Mouse (Mus musculus) gastrocnemius, postnatal 4 days (tissue): ENCODE measurements around the gene Krt222. TPM values are rescaled to one million over a fixed set of nuclear protein-coding genes. Genes with fewer than 3 reads are reported as not detected.
"Not testable (repeated sequence)": the region's sequence is repeated elsewhere in the genome, so short reads cannot be mapped to it uniquely, and the experiment has no call there.

Experiments
- DNase-seq, 2 experiments: peaks; one replicate each; pipeline ENCODE4 v3.0.0; 2021 to 2022; ENCODE audit warnings: low spot score in 2 of 2, mixed read lengths in 2 of 2
- long read RNA-seq, 2 experiments: library from polyadenylated mRNA; stranded (forward); transcript quantifications; one replicate each; pipeline ENCODE4 v2.0.0; 2021
- total RNA-seq, 2 experiments: library from RNA; stranded (reverse); gene quantifications; 2 replicates each; pipeline ENCODE4 v1.2.3; 2021

Gene Krt222
- total RNA-seq = 1 to 10 TPM; 2.0 to 2.6 TPM
- long read RNA-seq, experiment 1, partial matches to known transcripts = 0 of 6 reads
- long read RNA-seq, experiment 1, other reads (novel, unspliced or antisense) = 2 of 6 reads
- long read RNA-seq, experiment 2, partial matches to known transcripts = 0 of 3 reads
- long read RNA-seq, experiment 2, other reads (novel, unspliced or antisense) = 0 of 3 reads

DNA sequence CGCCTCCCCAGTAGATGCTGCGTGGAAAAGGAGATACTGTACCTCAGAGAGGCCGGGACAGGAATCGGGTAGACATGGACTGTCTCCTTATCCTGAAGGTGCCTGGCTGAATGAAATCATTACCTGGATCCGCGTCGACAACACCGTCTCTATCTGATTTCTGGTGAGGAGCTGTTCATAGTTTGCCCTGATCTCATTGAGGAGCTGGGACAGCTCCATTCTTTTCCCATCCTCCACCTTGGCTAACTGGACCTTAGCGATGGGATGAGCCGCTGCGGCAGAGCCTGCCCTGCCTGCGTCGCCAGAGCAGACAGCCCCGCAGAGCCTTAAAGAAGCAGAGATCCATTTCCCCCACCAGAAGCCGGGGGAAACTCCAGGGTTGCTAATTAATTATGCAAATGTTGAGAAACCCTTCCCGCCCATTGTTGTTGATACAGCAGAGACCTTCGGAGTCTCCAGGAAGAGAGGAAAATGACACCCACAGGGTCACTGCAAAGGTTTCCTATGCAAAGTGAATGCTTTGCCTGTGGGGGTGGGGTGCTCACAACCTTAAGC lies at the start of gene Krt222:
TSS of gene Krt222 (minus strand) at position 266 of the 555 bp plus-strand sequence.
- DNase-seq = no peak

DNA sequence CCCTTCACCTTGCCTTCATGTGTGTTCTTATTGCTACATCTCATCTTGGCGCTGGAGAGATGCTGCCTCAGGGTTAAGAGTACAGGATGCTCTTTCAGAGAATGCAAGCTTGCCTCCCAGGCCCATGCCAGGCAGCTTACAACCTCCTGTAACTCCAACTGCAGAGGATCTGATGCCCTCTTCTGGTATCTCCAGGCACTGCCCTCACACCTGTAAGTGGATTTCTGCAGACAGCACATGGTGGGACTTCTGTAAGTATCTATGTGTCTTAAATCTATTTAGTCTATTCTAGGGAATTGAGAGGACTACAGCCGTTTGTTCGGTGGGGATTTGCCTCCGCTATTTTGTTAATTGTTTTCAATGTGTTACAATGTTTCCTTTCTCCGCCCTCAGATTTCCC lies 49.0 kb upstream of the Krt222 start:
- DNase-seq = peak in 1 of 2 experiments; percentile 20

DNA sequence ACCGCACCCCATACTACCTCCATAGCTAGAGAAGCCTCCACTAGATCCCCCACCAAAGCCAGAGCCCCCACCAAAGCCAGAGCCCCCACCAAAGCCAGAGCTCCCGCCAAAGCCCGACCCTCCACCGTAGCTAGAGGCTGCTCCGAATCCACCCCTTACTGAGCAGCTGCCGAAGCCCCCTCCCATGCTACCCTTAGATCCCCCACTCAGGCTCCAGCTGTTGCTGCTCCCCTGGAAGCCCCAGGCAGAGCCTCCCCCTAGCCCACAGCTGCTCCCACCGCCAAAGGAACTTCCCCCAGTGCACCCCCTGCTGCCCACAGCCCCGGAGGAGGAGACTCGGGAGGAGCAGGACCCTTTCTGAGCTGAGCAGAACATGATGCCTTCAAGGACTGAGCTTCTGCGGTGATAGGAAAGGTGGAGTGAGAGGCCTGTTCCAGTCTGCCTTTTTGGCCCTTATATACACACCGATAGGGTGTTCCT lies 41.0 kb upstream of the Krt222 start, which contains the start of gene Krt24:
TSS of gene Krt24 (minus strand) at position 430 of the 480 bp plus-strand sequence.
- DNase-seq = no peak

DNA sequence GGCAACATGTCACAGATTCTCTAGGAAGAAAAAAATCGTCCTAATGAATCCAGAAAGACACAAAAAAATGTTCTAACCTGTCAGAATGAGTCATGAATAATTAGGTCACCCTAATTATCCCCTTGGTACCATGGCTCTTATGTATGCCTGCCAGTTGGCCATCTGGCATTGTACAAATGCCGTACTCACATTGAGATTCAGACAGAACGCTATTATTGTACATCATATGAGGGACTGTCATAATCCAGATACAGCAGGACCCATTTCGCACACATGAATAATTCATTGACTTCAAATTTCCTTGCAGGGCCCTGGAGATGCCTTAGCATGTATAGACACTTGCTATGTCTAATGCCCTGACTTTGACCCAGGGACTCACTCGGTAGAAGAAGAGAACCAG lies 40.1 kb upstream of the Krt222 start:
- no peak for DNase-seq

DNA sequence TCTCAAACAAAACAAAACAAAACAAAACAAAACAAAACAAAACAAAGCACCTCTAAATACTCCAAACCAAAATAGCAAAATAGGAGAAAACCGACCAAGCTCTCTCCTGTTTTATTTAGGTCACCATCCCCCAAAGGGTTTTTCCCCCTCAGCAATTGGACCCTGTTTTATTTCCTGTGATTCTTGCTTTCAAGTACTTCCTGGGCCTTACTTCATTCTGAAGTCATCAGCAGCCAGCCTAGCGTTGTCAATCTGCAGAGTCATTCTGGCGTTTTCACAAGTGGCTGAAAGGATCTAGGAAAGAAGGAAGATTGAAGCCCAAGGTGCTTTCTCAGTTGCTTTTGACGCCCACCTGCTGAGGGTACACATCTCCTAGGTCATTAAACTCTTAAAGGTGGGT lies 39.4 kb upstream of the Krt222 start:
- DNase-seq = no peak

DNA sequence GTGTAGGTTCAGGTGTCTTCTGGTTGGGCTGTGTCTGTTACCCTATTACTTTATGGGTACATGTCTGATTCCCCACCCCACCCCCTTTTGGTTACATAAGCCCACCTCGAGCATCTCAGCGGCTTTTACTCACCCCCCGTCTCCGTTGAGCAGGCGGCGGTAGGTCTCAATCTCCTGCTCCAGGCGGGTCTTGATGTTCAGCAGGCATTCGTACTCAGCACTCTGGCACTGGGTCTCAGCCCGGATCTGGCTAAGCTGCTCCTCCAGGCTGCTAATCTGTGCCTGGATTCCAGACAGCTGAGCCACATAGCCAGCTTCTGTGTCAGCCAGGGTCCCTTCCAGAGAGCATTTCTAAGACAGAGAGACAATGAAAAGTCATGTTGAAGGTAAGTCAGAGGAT lies 37.2 kb upstream of the Krt222 start:
- no peak for DNase-seq

DNA sequence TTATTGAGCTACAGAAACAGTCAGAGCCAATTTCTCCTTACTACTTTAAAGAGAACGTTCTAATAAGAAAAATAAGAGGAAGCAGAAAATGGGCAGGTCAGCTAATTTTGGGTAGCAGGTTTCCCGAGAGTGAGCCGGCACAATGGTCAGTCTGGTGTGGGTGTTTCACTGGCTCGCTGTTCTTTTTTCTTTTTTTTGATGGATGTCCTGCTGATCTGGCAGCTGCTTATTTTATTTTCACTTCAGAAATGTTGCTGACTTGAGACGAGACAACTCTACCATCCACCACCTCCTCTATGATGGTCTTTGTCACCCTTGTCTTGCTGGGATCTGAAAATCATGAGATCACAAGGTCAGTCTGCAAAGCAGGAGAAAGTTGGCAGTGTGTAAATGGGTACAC lies 36.1 kb upstream of the Krt222 start:
- DNase-seq = no peak

DNA sequence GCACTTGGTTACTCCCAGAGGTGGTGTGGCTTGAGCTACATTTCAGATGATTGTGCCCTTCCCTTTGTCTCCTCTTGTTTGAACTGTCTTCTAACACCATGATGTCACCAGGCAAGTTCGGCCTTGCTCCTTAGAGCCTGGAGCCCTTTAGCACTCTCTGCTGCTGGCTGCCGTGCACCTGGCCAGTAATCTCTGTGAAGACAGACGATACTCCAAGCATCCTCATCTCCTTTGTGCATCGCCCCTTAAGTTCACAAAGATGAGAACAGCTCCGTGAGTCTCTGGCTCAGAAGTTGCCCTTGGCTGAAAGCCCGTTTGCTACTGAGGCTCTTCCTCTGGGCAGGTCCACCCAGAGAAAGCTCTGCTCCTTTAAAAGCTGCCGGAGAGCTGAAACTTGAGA lies 32.9 kb upstream of the Krt222 start:
- DNase-seq = no peak

DNA sequence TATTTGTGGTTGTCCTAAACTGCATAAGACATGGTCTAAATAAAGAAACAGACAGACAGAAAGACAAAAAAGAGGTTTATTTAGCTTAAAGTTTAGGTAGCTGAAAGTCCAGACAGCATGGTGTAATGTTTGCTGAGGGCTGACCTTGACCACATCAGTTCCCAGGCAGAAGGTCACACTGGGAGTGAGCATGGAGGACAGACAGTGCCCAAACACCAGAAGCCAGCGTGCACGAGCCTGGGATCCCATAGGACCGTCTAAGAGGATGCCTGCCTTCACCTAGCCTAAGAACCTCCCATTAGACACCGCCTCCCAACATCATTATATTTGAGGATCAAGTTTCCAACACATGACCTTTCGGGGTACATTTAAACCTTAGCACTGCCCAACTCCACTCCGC lies 31.7 kb upstream of the Krt222 start:
- DNase-seq = no peak

DNA sequence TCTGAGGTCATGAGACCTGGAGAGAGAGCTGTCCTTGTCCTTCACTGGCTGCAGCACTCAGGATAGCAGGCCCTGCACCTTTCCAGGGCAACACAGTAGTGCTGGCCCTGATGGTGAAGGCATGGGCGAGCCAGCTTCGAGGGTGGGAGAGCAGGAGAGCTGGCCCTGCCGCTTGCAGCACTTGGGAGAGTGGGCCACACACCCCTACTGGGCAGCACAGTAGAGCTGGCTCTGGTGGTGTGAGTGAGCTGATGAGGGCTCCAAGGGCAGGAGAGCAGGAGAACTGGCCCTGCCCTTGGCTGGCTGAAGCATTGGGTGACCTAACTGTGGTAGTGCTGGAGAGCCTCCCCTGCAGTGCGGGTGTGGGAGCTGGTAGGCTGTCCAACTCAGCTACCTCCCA lies 28.8 kb upstream of the Krt222 start:
- DNase-seq = no peak

DNA sequence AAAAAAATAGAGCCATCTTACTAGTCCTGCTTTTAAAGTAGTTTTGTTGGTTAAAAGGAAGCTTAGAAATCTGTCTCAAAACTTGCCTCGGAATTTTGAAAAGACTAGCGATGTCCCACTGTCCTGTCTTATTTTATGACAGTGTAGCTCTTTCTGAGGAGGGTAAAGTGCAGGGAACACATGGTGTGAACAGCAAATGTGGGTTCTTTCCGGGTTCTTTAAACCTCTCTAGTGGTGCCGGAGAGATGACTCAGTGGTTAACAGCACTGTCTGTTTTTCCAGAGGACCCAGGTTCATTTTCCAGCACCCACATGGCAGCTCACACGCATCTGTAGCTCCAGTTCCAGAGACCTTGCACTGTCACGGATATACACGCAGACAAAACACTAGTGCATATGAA lies 25.3 kb upstream of the Krt222 start:
- DNase-seq = no peak

DNA sequence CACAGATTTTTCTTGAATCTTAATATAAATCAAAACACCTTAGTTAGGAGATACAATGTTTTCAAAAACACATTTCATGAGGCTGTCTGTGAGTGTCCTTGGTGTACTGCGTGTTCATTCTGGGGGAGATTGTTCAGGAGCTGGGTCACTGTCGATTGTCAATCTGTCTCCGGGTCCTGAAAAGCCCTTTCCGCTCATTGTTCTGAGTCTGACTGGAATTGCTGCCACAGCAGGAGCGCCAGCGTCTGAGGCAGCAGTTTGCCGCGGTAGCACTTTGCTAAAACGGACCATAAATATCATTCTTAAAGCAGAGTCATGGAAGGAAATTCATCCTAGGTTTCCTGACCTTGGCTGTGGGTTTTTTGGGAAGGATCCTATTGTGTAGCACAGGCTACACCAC lies 21.9 kb upstream of the Krt222 start:
- no peak for DNase-seq

DNA sequence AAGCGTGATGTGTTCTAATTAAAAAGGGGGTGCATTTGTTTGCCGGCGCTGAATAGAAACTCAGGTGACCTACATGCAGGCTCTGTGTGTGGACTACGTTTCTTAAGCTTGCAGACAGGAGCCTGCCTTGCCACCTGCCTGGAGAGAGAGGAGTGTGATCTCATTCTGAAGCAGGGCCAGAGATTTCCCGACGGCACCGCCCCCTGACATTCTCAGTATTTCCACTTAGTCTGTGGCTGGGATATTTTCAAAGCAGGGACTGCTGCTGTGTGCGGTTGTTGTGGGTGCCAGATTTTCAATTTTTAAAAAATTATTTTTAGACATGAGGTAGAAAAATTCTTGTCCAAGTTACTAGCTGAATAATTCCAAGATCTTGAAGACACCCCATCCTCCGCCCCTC lies 21.3 kb upstream of the Krt222 start:
- no peak for DNase-seq

DNA sequence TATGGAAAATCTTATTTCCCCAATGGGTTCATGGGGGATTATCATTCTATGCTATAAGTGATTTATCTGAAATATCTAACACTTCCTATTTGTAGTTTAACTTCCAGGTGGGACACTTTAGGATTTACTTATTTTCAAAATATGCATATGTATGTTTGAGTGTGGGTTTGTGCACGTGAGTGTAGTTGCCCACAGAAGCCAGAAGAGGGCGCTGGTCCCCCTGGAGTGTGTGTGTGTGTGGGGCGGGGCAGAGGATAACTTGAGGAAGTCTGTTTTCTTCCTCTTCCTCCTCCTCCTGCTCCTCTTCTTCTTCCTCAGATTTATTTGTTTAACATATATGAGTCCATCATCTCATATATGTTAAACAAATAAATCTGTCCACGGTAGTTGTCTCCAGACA lies 12.3 kb upstream of the Krt222 start:
- DNase-seq = no peak

DNA sequence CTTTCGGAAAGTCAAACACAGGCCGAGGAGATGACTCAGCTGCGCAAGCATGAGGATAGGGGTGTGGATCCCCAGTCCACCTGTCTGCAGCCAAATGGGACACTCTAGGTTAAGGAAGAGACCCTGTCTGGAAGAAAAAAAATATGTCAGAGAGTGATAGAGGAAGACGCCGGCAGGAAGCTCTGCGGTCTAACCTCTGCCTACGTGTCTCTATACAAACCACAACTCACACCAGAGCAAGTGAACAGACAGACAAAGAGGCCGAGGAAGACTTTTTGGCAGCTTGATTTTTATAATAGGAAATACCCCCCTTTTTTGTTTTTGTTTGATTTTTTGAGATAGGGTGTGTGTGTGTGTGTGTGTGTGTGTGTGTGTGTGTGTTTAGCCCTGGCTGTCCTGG lies 11.4 kb upstream of the Krt222 start:
- no peak for DNase-seq

DNA sequence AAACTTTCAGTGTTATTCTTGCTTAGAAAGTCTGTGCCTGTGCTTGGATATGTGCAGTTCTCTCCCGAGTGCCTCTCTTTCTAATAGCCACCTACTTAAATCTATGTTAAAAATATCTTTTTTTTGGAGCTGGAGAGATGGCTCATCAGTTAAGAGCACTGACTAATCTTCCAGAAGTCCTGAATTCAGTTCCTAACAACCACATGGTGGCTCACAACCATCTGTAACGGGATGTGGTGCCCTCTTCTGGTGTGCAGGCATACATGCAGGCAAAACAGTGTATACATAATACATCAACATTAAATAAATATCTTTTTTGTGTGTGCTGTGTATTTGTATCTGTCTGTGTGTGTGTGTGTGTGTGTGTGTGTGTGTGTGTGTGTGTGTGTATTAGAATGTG lies 10.0 kb upstream of the Krt222 start:
- DNase-seq = no peak

DNA sequence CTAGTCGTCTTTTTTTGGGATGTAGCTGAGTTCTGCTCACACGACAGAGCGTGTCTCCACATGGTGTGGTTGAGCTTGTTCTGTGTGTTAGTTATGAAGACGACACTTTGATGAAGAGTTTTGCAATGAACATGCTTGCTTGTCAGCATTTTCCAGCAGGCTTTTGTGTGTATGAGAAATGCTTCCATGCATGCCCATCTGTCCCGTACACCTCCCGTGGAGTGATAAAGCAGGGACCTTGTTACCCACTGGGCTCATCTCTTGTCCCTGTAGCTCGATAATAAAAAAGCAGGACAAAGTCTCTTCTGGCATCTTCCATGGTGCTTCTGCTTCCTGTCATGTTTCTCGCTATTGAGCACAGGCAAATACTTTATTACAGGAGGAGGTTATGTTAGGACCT lies 8.8 kb upstream of the Krt222 start:
- DNase-seq = no peak

DNA sequence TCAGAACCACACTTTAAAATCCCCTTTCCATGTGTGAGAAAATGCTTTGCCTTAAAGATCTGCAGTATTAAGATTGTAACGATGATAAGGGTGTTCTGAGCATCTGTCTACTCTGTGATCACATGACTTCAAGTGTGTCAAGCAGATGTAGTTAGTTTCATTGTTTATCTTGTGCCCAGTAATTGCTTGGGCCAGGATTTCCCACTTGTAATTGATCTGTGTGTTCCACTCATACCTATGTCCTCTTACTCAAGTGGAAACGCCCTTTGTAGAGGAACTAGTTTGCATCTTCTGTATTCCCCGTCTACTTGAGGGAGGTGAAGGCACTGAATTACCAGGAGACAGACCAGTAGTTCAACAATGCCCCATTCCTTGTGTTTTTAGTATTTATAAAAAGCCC lies 6.8 kb upstream of the Krt222 start:
- no peak for DNase-seq

DNA sequence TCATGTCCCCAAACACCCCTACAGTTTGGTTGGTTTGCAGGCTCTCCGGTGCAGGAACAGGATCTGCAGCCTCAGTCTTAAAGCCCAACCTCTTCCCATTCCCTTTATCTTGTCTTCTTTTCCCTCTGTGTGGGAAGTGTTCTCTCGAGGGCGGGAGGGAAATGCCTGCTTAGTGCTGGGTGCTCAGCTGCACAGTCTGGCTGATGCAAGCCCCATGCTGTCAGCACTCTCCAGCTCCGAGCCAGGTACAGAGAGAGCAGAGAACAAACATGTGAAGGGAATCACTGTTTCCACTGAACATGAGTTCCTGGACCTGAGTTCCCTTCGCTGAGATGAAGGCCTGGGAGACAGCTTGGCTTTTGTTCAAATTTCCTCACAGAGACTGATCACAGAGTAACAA lies 6.4 kb upstream of the Krt222 start:
- no peak for DNase-seq

DNA sequence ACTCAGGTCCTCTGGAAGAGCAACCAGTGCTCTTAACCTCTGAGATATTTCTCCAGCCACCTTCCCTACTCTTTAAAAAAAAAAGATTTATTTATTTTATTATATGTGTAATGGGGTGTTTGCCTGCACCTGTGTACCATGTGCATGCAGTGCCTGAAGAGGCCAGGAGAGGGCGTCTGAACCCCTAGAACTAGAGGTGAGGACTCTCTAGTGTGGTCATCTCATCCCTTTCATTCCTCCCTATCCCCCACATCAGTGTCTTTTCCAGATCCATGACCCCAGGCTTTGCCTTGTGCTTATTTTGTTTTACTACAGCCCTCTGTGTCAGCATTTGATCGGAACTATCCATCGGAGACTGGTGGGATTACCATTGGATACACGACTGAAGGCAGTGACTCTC lies 5.2 kb upstream of the Krt222 start:
- no peak for DNase-seq

DNA sequence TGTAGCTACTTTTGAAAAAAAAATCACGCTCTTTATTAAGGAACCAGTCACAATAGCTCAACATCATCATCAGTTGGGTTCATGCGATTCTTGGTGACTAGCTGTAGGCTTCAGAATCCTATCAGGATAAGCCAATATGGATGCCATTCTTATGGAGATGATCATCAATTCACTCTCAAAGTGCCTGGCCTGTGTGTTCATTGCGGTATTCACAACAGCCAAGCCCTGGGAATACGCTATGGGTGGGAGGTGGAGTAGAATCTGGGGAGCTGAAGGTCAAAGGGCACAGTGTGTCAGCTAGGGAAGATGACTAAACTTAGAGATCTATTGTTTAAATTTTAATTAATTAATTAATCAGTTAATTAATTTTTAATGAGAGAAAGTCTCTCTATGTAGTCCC lies 4.0 kb upstream of the Krt222 start:
- DNase-seq = no peak

DNA sequence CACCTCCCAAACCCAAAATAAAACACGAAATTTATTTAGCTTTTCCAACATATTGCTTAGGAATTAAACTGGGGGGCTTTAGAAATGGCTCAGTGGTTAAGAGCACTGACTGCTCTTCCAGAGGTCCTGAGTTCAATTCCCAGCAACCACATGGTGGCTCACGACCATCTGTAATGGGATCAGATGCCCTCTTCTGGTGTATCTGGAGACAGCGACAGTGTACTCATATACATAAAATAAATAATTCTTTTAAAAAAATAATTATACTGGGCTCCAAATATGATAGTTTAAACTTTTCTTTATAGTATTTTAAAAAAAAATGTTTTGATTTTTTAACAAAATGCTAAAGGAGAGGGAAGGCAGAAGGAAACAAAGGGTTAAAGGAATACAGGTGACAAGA lies 634 bp upstream of the Krt222 start:
- not testable (repeated sequence) for DNase-seq

DNA sequence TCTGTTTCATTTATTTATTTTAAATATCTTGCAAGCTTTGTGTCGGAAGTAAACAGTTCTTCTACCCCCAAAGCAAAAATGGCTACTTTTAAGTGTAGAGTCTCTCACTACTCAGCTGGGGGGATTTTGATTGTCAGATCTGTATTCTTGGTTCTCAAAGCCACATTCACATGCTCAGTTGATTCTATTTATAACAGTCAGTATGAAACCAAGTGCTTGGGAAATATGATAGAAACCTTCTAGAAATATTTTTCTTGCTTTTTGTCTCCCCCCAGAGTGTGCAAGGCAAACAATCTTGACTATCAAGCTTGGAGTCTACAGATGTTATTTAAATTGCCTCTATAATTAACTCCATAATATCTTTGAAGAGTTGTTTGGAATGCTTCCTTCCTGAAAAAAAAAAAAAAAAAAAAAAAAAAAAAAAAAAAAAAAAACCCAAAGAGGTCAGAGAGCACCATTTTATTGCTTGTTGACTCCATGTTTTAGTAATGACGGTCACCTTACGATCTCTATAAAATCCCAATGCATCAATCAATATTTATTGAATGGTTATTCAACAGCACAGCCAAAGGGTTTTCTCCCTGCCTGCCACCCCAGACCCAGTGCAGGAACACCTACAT lies 575 bp downstream of the Krt222 start:
- no peak for DNase-seq
